Mouse (Mus musculus): Measurements from ENCODE around the gene Tmem238. TPM values are rescaled to one million over a fixed set of nuclear protein-coding genes. Genes with fewer than 3 reads are reported as not detected.

Tmem238 gene
- total and polyA plus RNA-seq, 3 experiments: 5.5 to 12.3 (median 9.8) TPM

DNA sequence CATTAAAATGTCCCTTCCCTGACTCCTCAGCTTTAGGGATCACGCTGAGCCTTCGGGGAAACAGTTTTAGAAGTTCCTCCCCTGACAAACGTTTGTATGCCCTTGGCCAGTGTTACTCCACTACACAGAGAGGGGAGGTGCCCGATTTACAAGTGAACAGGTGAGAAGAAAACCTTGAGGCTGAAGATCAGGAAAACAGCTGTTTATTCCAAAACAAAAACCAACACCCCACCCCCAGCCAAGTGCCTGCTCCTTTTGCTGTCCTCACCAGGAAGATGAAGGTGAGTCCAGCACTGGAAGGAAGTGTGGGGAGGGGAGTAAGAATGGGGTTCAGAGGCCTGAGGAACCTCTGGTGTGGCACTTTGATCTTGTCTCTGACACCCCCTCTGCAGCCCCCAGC, 35.9 kb upstream of the Tmem238 start:
- Histone ChIP-seq H3K4me2 (ENCODE audit: insufficient read depth, low read depth, poor library complexity, severe bottlenecking) (no peak overlapping the region), H3K9me3 (replicated peaks; ENCODE audit: low read length) (no peaks in the 10 kb centered on the region), H3K4me1 (ENCODE audit: control insufficient read depth in 1 of 2, insufficient read depth in 2 of 2) (peaks cover 0 to 7% of the 10 kb centered on the region in 2 experiments; a peak in 2 of 4 replicates), H3K36me3 (replicated peaks in 1 of 2; ENCODE audit: control insufficient read depth in 1 of 2, insufficient read depth in 1 of 2, low read length in 1 of 2) (no peaks in the 10 kb centered on the region), H3K9ac (ENCODE audit: insufficient read depth, low read depth) (no peak overlapping the region), H3K4me3 (replicated peaks in 1 of 3; ENCODE audit: low read depth in 2 of 3, low read length in 2 of 3, poor library complexity in 1 of 3) (no peak overlapping the region), H3K27ac (ENCODE audit: insufficient read depth, low read depth) (no peak overlapping the region), H3K79me2 (replicated peaks; ENCODE audit: control insufficient read depth, extremely low read depth, insufficient read depth, poor library complexity, severe bottlenecking) (no peaks in the 10 kb centered on the region), H3K27me3 (replicated peaks) (peaks cover 48% of the 10 kb centered on the region)
- in situ Hi-C loops (cut with MboI; ENCODE audit: low pct_ligation_motif_present, low pct_unique_long_range_greater_than_20kb, low sequenced_read_pairs): no loop called here
- no peak for DNase-seq (ENCODE audit: extremely low read depth)
- dilution Hi-C loops (cut with MboI; ENCODE audit: extremely low pct_ligation_motif_present, extremely low pct_unique_long_range_greater_than_20kb, low sequenced_read_pairs): no loop called here
- TF ChIP-seq RAD21 (IDR thresholded peaks at IDR 0.05; ENCODE audit: low read depth, low read length) (no peak), ETS1 (conservative IDR thresholded peaks at IDR 0.05; ENCODE audit: low read depth, low read length) (no peak), ZNF384 (IDR thresholded peaks at IDR 0.05; ENCODE audit: low read depth, low read length) (no peak), NELFE (IDR thresholded peaks at IDR 0.05; ENCODE audit: low read depth, low read length) (no peak), EP300 (IDR thresholded peaks at IDR 0.05; ENCODE audit: low read length) (no peak), MAX (IDR thresholded peaks at IDR 0.05; ENCODE audit: low read length) (no peak), SIN3A (IDR thresholded peaks at IDR 0.05; ENCODE audit: low read length) (no peak), TBP (conservative IDR thresholded peaks at IDR 0.05; ENCODE audit: low read depth, low read length) (no peak), POLR2A (IDR thresholded peaks at IDR 0.05; ENCODE audit: low read depth, low read length) (no peak), ZMIZ1 (IDR thresholded peaks at IDR 0.05; ENCODE audit: low read depth, low read length) (no peak), MAFK (IDR thresholded peaks at IDR 0.05; ENCODE audit: insufficient replicate concordance, low read length) (no peak), JUN (IDR thresholded peaks at IDR 0.05; ENCODE audit: insufficient read depth, low read depth, low read length) (no peak), JUND (conservative IDR thresholded peaks at IDR 0.05; ENCODE audit: low read depth, low read length) (no peak), SMC3 (IDR thresholded peaks at IDR 0.05; ENCODE audit: low read depth, low read length) (no peak)

DNA sequence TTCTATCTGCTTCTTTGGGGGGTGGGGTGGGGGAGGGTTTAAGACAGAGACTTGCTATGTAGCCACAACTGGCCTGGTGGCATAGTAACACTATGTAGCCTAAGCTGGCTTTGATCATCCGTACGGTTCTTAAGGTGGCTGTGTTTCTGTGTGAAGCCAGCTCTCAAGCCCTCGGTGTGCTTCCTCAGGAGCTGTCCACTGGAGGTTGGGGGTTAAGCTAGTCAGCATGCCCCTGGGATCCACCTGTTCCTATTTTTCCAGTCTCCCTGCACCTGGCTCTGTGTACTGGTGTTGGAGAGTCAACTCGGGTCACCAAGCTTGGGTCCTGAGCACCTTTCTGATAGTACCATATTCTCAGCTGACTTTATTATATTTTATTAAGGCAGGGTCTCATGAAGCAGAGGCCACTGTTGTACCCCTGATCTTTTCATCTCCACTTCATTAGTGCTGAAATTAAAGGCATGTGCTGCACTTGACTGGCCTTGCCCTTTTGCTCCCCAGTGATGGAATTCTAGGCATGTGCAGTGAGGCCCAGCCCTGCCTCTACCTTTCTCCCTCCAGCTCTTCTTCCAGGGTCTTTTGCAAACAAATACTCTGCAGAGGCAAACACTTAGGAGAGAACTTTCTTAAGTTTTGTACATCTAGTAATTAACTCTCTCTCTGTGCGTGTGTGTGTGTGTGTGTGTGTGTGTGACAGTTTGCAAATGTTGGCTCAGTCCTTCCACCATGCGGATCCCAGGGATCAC, 32.9 kb upstream of the Tmem238 start:
- Histone ChIP-seq H3K79me2 (replicated peaks; ENCODE audit: control insufficient read depth, extremely low read depth, insufficient read depth, poor library complexity, severe bottlenecking) (no peaks in the 10 kb centered on the region), H3K4me1 (ENCODE audit: control insufficient read depth in 1 of 2, insufficient read depth in 2 of 2) (peaks cover 0 to 7% of the 10 kb centered on the region in 2 experiments; a peak in 2 of 4 replicates), H3K27me3 (replicated peaks) (peaks cover 19% of the 10 kb centered on the region), H3K9ac (ENCODE audit: insufficient read depth, low read depth) (no peak overlapping the region), H3K4me3 (replicated peaks in 1 of 3; ENCODE audit: low read depth in 2 of 3, low read length in 2 of 3, poor library complexity in 1 of 3) (no peak overlapping the region), H3K9me3 (replicated peaks; ENCODE audit: low read length) (no peaks in the 10 kb centered on the region), H3K4me2 (ENCODE audit: insufficient read depth, low read depth, poor library complexity, severe bottlenecking) (no peak overlapping the region), H3K27ac (ENCODE audit: insufficient read depth, low read depth) (no peak overlapping the region), H3K36me3 (replicated peaks in 1 of 2; ENCODE audit: control insufficient read depth in 1 of 2, insufficient read depth in 1 of 2, low read length in 1 of 2) (no peaks in the 10 kb centered on the region)
- dilution Hi-C loops (cut with MboI; ENCODE audit: extremely low pct_ligation_motif_present, extremely low pct_unique_long_range_greater_than_20kb, low sequenced_read_pairs): no loop called here
- in situ Hi-C loops (cut with MboI; ENCODE audit: low pct_ligation_motif_present, low pct_unique_long_range_greater_than_20kb, low sequenced_read_pairs): no loop called here
- DNase-seq (ENCODE audit: extremely low read depth): no peak
- TF ChIP-seq IRF4 (IDR thresholded peaks at IDR 0.05; ENCODE audit: low read depth, low read length) (no peak), HCFC1 (IDR thresholded peaks at IDR 0.05; ENCODE audit: low read depth, low read length) (no peak), JUND (conservative IDR thresholded peaks at IDR 0.05; ENCODE audit: low read depth, low read length) (no peak), TBP (conservative IDR thresholded peaks at IDR 0.05; ENCODE audit: low read depth, low read length) (no peak), RCOR1 (conservative IDR thresholded peaks at IDR 0.05; ENCODE audit: low read depth, low read length) (no peak), CHD2 (IDR thresholded peaks at IDR 0.05; ENCODE audit: low read length) (no peak), TCF12 (IDR thresholded peaks at IDR 0.05; ENCODE audit: low read depth, low read length) (no peak), SMC3 (IDR thresholded peaks at IDR 0.05; ENCODE audit: low read depth, low read length) (no peak), RAD21 (IDR thresholded peaks at IDR 0.05; ENCODE audit: low read depth, low read length) (no peak), ELF1 (IDR thresholded peaks at IDR 0.05; ENCODE audit: low read depth, low read length) (no peak), USF2 (conservative IDR thresholded peaks at IDR 0.05; ENCODE audit: low read depth, low read length) (no peak), USF1 (IDR thresholded peaks at IDR 0.05; ENCODE audit: low read depth, low read length) (no peak), POLR2AphosphoS2 (IDR thresholded peaks at IDR 0.05; ENCODE audit: low read depth, low read length) (no peak), PAX5 (IDR thresholded peaks at IDR 0.05; ENCODE audit: low read length) (no peak), E2F4 (IDR thresholded peaks at IDR 0.05; ENCODE audit: insufficient replicate concordance, low read depth, low read length) (no peak), GABPA (IDR thresholded peaks at IDR 0.05; ENCODE audit: insufficient replicate concordance, low read depth, low read length) (no peak), NELFE (IDR thresholded peaks at IDR 0.05; ENCODE audit: low read depth, low read length) (no peak)

Data from CH12.LX (cell line).